Mouse (Mus musculus) R1 (cell line): ENCODE results near the gene Traf3ip3.

Experiments used
- DNase-seq: peaks from one replicate; pipeline ENCODE4 v3.0.0-alpha.2; 2018; ENCODE audit warnings: low read depth, low spot score

The Traf3ip3 gene

DNA sequence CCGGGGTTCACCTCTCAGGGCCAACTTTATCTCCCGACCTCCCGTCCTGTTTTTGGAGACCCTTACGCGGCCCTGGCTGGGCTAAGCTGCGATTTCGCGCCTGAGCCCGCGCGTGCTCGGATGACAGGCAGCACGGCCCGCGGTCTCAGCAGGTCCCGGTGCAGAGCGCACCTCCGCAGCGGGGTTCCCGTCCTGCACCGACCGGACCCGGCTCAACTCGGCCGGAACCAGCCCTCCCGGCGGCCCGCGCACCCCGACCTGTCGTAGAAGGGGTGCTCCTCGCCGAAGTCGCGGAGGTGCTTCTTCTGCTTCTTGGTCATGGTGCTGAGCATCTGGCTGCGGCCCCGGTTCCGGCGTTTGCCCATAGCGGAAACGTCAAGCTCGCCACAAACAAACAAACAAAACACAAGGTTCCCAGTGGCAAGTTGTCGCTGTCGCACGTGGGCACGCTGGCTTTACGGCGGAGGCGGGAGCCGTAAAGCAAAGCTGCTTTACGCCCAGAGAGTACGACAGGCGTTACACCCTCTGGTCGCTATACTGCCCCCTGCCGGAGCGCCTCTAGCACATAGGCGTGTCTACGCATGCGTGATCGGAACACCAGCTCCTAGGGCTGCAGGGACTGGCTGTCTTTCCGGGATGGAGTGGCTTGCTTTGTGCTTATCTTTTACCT is 71.6 kb downstream of the Traf3ip3 start, which contains the start of gene Diexf:
TSS of gene Diexf (minus strand) at position 487 of the 670 bp plus-strand sequence.
- peak; percentile 98 for DNase-seq

DNA sequence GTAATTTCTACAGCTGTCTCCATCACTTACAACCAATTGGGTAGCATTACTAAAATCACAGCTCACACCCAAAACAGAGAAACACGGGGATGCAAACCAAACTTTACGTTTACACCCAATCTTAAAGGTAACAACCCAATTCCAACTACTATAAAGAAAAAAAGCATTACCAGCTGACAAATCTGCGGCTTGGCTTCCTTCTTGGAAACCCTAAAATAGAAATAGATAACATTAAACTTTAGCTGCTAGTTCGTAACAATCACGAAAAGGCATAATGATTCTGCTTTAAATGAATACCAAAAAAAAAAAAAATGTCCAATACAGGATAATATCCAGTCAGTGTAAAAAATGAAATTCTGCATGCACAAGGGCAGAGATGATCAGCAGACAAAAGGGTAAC is 72.2 kb downstream of the Traf3ip3 start:
- DNase-seq: no peak

DNA sequence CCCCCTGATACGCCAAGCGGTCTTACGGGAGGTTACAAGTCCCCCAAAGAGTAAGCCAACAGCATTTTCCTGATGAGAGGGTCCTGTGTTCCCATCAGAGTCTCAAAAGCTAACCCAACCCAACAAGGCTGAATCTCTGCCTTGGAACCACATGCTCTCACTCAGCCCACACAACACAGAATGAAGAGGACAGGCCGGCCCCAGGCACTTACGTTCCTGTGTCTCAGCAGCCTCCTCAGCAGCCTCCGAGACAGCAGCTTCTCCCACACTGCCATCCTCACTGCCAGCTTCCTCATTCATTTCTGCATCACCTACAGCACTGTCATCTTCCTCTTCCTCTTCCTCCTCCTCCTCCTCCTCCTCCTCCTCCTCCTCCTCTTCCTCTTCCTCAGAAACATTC is 73.4 kb downstream of the Traf3ip3 start:
- no peak for DNase-seq

DNA sequence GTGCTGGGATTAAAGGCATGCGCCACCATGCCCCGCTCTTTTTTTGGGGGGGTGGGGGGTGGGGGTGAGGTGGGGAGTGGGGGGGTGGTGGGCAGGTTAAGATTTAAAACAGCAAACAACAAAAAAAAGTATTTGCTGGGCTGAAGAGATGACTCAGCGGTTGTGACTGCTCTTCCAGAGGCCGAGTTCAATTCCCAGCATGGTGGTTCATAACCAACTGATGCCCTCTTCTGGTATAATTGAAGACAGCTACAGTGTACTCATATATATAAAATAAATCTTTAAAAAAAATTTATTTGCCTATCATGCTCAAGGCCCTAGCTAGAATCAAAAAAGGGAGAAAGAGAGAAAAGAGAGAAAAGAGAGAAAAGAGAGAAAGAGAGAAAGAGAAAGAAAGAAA is 75.7 kb downstream of the Traf3ip3 start:
- DNase-seq: no peak
